Mouse (Mus musculus): ENCODE results near the gene Mllt3. TPM values are rescaled to one million over a fixed set of nuclear protein-coding genes. Genes with fewer than 3 reads are reported as not detected.

Gene Mllt3
- polyA plus RNA-seq, 2 experiments, result 23.4 to 41.3 TPM

DNA sequence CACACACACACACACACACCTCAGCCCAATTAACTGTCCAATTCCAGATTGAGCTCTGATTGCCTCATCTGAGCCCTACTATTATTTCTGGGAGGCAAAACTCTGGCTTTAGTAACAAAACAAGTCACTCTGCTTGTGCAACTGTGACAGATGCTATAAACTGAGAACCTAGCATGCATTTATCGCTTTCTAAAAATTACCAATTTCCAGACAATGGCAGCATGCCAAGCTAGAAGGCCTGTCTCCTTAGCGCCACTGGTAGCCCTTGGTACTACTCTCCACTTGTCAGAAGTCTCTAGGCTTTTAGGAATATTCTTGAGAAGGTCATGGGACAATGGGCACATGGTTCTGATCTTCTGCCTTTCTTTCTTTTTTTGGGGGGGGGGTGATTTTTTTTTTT is 257.4 kb downstream of the Mllt3 start:
- ATAC-seq (ENCODE audit: low FRiP score, low read depth) (no peak), DNase-seq (ENCODE audit: low spot score) (no peak)
- Histone ChIP-seq H3K27me3 (ENCODE audit: control insufficient read depth, insufficient read depth, low read length) (no peaks in the 10 kb centered on the region), H3K36me3 (ENCODE audit: control insufficient read depth, insufficient read depth, low read length) (peaks cover 7% of the 10 kb centered on the region; the same call in 1 of the 2 replicates), H3K27ac (replicated peaks; ENCODE audit: low read depth, low read length) (no peak overlapping the region), H3K4me2 (replicated peaks; ENCODE audit: low read depth, low read length, severe bottlenecking) (no peak overlapping the region), H3K4me3 (replicated peaks; ENCODE audit: low read length) (no peak overlapping the region), H3K9me3 (ENCODE audit: control insufficient read depth, low read length) (no peaks in the 10 kb centered on the region), H3K9ac (ENCODE audit: low read depth, low read length, severe bottlenecking) (no peak overlapping the region), H3K4me1 (ENCODE audit: control insufficient read depth, insufficient read depth, low read length) (no peaks in the 10 kb centered on the region)
- TF ChIP-seq POLR2A (IDR thresholded peaks at IDR 0.05; ENCODE audit: borderline replicate concordance, extremely low read depth, insufficient read depth, insufficient read length), result no peak
- WGBS, result 60% methylated on average over 2 of the region's 2 CpGs

DNA sequence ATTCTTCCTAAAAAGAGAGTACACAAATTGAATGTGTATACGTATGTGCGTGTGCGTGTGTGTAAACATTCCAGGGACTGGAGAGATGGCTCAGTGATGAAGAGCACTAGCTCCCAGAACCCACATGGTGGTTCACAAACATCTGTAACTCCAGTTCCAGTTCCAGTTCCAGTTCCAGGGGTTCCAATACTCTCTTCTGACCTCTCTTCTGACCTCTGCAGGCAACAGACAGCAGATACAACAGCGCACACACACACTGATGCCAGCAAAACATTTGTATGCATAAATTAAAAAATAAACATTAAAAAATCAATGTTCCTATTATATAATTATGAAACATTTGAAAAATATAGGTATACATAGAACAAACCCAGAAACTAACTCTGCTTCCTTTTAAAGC is 258.6 kb downstream of the Mllt3 start:
- Histone ChIP-seq H3K27ac (replicated peaks; ENCODE audit: low read depth, low read length) (no peak overlapping the region), H3K27me3 (ENCODE audit: control insufficient read depth, insufficient read depth, low read length) (no peaks in the 10 kb centered on the region), H3K4me2 (replicated peaks; ENCODE audit: low read depth, low read length, severe bottlenecking) (no peak overlapping the region), H3K9ac (ENCODE audit: low read depth, low read length, severe bottlenecking) (no peak overlapping the region), H3K4me3 (replicated peaks; ENCODE audit: low read length) (no peak overlapping the region), H3K9me3 (ENCODE audit: control insufficient read depth, low read length) (no peaks in the 10 kb centered on the region), H3K4me1 (ENCODE audit: control insufficient read depth, insufficient read depth, low read length) (no peaks in the 10 kb centered on the region), H3K36me3 (ENCODE audit: control insufficient read depth, insufficient read depth, low read length) (peaks cover 7% of the 10 kb centered on the region; the same call in 1 of the 2 replicates)
- ATAC-seq (ENCODE audit: low FRiP score, low read depth) (no peak), DNase-seq (ENCODE audit: low spot score) (no peak)
- TF ChIP-seq POLR2A (IDR thresholded peaks at IDR 0.05; ENCODE audit: borderline replicate concordance, extremely low read depth, insufficient read depth, insufficient read length), result no peak
- 91% methylated on average over 4 of the region's 4 CpGs for WGBS

DNA sequence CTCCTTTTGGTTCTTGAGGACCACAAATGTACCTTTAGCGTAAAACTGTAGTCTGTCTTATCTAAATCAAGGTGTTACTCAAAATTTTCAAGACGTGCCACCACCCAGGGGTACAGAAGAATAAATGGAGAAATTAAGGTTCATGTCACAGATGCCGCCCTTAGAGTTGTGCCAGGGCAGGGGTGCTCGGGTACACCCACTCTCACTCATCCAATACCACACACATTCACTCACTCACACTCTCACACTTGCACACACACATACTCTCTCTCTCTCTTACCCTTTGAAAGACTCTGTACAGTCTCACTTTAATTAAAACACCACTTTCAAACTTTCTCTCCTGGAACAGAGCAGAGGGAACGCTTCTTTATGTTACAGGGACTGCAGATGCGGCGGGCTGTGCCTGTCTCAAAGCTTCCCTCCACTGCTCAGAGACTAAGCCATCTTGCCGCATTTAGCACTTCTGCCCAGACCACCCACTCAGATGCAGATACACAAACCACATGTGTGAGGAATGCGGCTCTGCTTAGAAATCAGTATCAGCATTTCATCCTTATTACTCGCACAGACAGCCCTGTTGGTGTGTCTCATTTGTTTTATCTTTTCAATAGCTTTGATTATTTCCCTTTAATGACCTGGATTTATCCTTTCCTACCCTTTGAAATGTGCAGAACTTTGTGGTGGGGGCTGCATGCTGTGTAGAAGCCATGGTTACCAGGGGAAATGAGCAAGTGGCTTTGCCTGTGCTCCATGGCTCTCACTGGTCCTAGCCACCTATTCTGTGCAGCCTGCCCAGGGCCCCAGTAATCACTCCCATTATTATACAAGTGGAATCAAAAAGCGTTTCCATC is 265.2 kb downstream of the Mllt3 start:
- Histone ChIP-seq H3K27ac (replicated peaks; ENCODE audit: low read depth, low read length) (0 out of 2 replicates have a peak overlapping the region, but pooled peaks have one; percentile 8), H3K36me3 (ENCODE audit: control insufficient read depth, insufficient read depth, low read length) (no peaks in the 10 kb centered on the region)

GRCm38 (mm10) chr4:87765729-87766128 is 267.4 kb downstream of the Mllt3 start:
- Histone ChIP-seq H3K9ac (ENCODE audit: low read depth, low read length, severe bottlenecking) (no peak overlapping the region), H3K9me3 (ENCODE audit: control insufficient read depth, low read length) (no peaks in the 10 kb centered on the region), H3K4me3 (replicated peaks; ENCODE audit: low read length) (no peak overlapping the region), H3K4me1 (ENCODE audit: control insufficient read depth, insufficient read depth, low read length) (peaks cover 16% of the 10 kb centered on the region), H3K4me2 (replicated peaks; ENCODE audit: low read depth, low read length, severe bottlenecking) (no peak overlapping the region), H3K36me3 (ENCODE audit: control insufficient read depth, insufficient read depth, low read length) (no peaks in the 10 kb centered on the region), H3K27ac (replicated peaks; ENCODE audit: low read depth, low read length) (no peak overlapping the region), H3K27me3 (ENCODE audit: control insufficient read depth, insufficient read depth, low read length) (no peaks in the 10 kb centered on the region)
- 39% methylated on average over 3 of the region's 3 CpGs for WGBS
- ATAC-seq (ENCODE audit: low FRiP score, low read depth), result no peak; the same call in 1 of the 2 replicates
- DNase-seq (ENCODE audit: low spot score), result peak; percentile 44
- no peak for TF ChIP-seq POLR2A (IDR thresholded peaks at IDR 0.05; ENCODE audit: borderline replicate concordance, extremely low read depth, insufficient read depth, insufficient read length)

More for the DNA sequence above, 265.2 kb downstream of the Mllt3 start:
- Histone ChIP-seq H3K4me2 (replicated peaks; ENCODE audit: low read depth, low read length, severe bottlenecking) (no peak overlapping the region), H3K9ac (ENCODE audit: low read depth, low read length, severe bottlenecking) (no peak overlapping the region), H3K27me3 (ENCODE audit: control insufficient read depth, insufficient read depth, low read length) (no peaks in the 10 kb centered on the region), H3K9me3 (ENCODE audit: control insufficient read depth, low read length) (no peaks in the 10 kb centered on the region), H3K4me1 (ENCODE audit: control insufficient read depth, insufficient read depth, low read length) (peaks cover 16% of the 10 kb centered on the region), H3K4me3 (replicated peaks; ENCODE audit: low read length) (no peak overlapping the region)
- ATAC-seq (ENCODE audit: low FRiP score, low read depth) (peak; percentile 65; the same call in 1 of the 2 replicates), DNase-seq (ENCODE audit: low spot score) (no peak)
- no peak for TF ChIP-seq POLR2A (IDR thresholded peaks at IDR 0.05; ENCODE audit: borderline replicate concordance, extremely low read depth, insufficient read depth, insufficient read length)
- 28% methylated on average over 11 of the region's 11 CpGs for WGBS

DNA sequence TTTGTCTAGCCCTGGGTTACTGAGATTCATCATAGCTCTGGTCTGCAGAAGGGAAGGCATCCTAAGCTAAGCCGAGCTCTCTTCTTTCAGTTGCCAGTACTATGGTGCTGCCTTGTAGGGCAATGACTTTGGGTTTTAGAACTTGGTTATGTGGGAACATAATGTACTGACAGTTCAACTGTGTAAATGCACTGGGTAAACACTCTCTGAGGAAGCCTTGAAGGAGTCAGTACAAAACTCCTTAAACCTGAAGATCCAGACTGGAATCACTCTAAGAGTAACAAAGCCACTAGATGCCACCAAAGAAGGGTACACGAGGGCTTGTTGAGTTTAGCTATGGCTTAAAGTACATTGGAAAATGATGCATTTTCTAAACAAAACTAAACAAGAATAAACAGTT is 272.1 kb downstream of the Mllt3 start:
- Histone ChIP-seq H3K4me1 (ENCODE audit: control insufficient read depth, insufficient read depth, low read length) (peaks cover 6% of the 10 kb centered on the region), H3K4me2 (replicated peaks; ENCODE audit: low read depth, low read length, severe bottlenecking) (no peak overlapping the region), H3K27me3 (ENCODE audit: control insufficient read depth, insufficient read depth, low read length) (no peaks in the 10 kb centered on the region), H3K27ac (replicated peaks; ENCODE audit: low read depth, low read length) (no peak overlapping the region), H3K4me3 (replicated peaks; ENCODE audit: low read length) (no peak overlapping the region), H3K9me3 (ENCODE audit: control insufficient read depth, low read length) (no peaks in the 10 kb centered on the region), H3K9ac (ENCODE audit: low read depth, low read length, severe bottlenecking) (no peak overlapping the region), H3K36me3 (ENCODE audit: control insufficient read depth, insufficient read depth, low read length) (no peaks in the 10 kb centered on the region)
- DNase-seq (ENCODE audit: low spot score) (no peak), ATAC-seq (ENCODE audit: low FRiP score, low read depth) (no peak)
- TF ChIP-seq POLR2A (IDR thresholded peaks at IDR 0.05; ENCODE audit: borderline replicate concordance, extremely low read depth, insufficient read depth, insufficient read length), result no peak
- WGBS, result 70% methylated on average over 2 of the region's 2 CpGs

All from limb, embryonic 14.5 days (tissue).